Mouse (Mus musculus) spleen, adult 2 months (tissue): ENCODE data around the gene Bap1. TPM values are rescaled to one million over a fixed set of nuclear protein-coding genes. Genes with fewer than 3 reads are reported as not detected.
A peak's percentile ranks its signal among the peaks of the same experiment; 100 is the strongest.

Experiments
- DNase-seq, 2 experiments: peaks; one replicate each; pipeline versions ENCODE4 v3.0.0 to v3.0.0-alpha.2; 2012 to 2021; ENCODE audit warnings: low spot score in 2 of 2, low read depth in 1 of 2
- H3K27ac ChIP-seq: fragments of 200-500 bp; 2 replicates; pipeline ENCODE4 v1.5.1; 2012; ENCODE audit warnings: low read length, inconsistent platforms; ENCODE audit not compliant: insufficient read depth
- H3K27me3 ChIP-seq: fragments of 200-500 bp; 2 replicates; pipeline ENCODE4 v1.6.1; 2012; ENCODE audit warnings: mild to moderate bottlenecking, moderate library complexity, low read length, inconsistent platforms; ENCODE audit not compliant: control insufficient read depth, insufficient read depth
- H3K36me3 ChIP-seq: fragments of 200-500 bp; 2 replicates; pipeline ENCODE4 v1.6.1; 2012; ENCODE audit warnings: mild to moderate bottlenecking, low read length, inconsistent platforms; ENCODE audit not compliant: control insufficient read depth, insufficient read depth
- H3K4me1 ChIP-seq: fragments of 200-500 bp; 2 replicates; pipeline ENCODE4 v1.6.1; 2011; ENCODE audit warnings: inconsistent platforms; ENCODE audit not compliant: control insufficient read depth, insufficient read depth, insufficient read length
- H3K4me3 ChIP-seq: fragments of 200-500 bp; 2 replicates; pipeline ENCODE4 v1.5.1; 2011; ENCODE audit warnings: mild to moderate bottlenecking, inconsistent platforms; ENCODE audit not compliant: insufficient read depth, insufficient read length; ENCODE audit errors: extremely low read depth
- CTCF ChIP-seq: fragments of 200-500 bp; IDR thresholded peaks from 2 replicates; pipeline ENCODE4 v1.5.1; 2011; ENCODE audit warnings: mild to moderate bottlenecking, inconsistent platforms; ENCODE audit not compliant: insufficient read depth, insufficient read length, insufficient replicate concordance; ENCODE audit errors: extremely low read depth
- POLR2A ChIP-seq: fragments of 200-500 bp; IDR thresholded peaks from 2 replicates; pipeline ENCODE4 v1.6.1; 2011; ENCODE audit warnings: low read depth, low read length, inconsistent platforms
- WGBS: fragments of 180-500 bp; shearing (Covaris S2); methylation state at CpG from one replicate; pipeline ENCODE4 v1.1.7; 2018; 5-methylcytosine and 5-hydroxymethylcytosine counted together
- polyA plus RNA-seq: library from polyadenylated mRNA; depleted of rRNA; stranded (reverse); fragments of >200 nt; gene quantifications from 2 replicates; pipeline ENCODE4 v1.2.3, GENCODE M21; 2012; rRNA removed

Bap1 gene
- polyA plus RNA-seq = 31.8 and 40.6 TPM in 2 replicates

DNA sequence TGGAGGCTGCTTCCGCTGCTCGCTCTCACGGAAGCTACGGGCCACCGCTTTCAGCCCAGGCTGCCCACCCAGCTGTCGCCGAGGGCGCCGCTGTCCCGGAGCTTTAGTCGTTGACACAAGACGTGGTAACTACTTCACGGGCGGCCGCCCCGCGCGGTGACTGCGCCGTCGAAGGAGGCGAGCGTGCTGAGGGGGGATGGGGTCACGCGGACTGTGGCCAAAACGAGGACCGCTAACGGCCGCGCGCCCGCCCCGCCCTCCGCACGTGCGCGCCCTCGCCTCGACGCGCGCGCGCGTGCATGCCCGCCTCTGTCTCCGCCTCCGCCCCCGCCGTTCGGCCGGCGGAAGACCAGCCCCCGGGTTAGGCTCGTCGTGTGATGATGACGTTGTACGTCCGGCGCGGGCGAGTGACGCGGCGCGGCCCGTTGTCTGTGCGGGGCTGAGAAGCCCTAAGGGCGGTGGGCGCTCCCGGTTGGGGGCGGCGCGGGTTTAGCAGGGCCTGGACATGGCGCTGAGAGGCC is at the start of gene Bap1, which contains the start of gene Phf7:
TSS of gene Bap1 (plus strand) at position 367 of the 521 bp plus-strand sequence.
TSS of gene Phf7 (minus strand) at position 234 of the 521 bp plus-strand sequence.
- WGBS = under 1% methylated on average over 75 of the region's 75 CpGs
- Histone ChIP-seq H3K27ac (peak within 1 kb of the TSS; percentile 100), H3K4me1 (no peaks in the 10 kb centered on the region; the same call in 1 of the 2 replicates), H3K27me3 (no peaks in the 10 kb centered on the region), H3K36me3 (peaks cover 15% of the 10 kb centered on the region), H3K4me3 (peak within 1 kb of the TSS; percentile 87)
- TF ChIP-seq CTCF (no peak), POLR2A (peak; percentile 53)
- DNase-seq = peak; percentile 84 to 93

DNA sequence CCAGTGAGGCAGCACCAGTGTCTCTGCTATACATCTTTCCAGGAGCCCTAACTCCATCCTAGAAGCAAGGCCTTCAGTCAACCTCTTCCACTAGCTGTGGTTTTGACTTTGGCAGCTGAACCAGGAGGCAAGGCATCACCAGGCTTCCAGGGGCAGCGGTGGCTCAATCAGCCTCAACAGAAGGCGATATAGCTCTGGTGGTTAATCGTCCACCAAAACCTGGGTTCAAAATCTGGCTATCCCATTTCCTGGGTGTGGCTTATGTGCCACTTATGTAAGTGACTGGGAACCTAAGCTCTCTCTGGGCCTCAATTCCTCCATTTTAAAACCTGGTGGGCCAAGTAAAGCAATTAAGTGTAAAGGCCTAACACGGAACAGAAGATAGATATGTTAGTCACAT is 46.4 kb upstream of the Bap1 start:
- Histone ChIP-seq H3K4me3 (no peak overlapping the region), H3K27ac (0 out of 2 replicates have a peak overlapping the region, but pooled peaks have one; percentile 10), H3K27me3 (no peaks in the 10 kb centered on the region), H3K4me1 (peaks cover 2% of the 10 kb centered on the region; the same call in 1 of the 2 replicates), H3K36me3 (peaks cover 25% of the 10 kb centered on the region)
- TF ChIP-seq POLR2A (no peak), CTCF (no peak)
- WGBS = 74% methylated on average over 4 of the region's 4 CpGs
- DNase-seq = no peak

DNA sequence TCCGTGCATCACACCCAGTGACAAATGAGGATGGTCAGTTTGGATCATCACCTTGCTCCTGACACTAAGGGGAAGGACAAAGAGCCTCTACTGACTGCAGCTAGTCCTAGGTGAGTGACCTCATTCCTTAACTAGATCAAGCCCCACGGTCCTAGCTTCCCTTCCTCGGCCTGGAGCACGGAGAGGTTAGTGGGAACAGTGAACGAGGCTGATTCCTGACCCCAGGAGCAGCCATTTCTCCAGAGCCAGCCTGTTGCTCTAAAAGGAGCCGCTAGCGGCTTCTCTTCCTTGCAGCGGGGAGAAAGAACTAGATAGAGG is 46.0 kb upstream of the Bap1 start:
- Histone ChIP-seq H3K4me1 (peaks cover 2% of the 10 kb centered on the region; the same call in 1 of the 2 replicates), H3K4me3 (peak overlapping the region; percentile 83; the same call in 1 of the 2 replicates), H3K27me3 (no peaks in the 10 kb centered on the region), H3K27ac (no peak overlapping the region), H3K36me3 (peaks cover 23% of the 10 kb centered on the region)
- WGBS = 34% methylated on average over 8 of the region's 8 CpGs
- no peak for TF ChIP-seq CTCF
- TF ChIP-seq POLR2A = no peak
- DNase-seq = no peak

DNA sequence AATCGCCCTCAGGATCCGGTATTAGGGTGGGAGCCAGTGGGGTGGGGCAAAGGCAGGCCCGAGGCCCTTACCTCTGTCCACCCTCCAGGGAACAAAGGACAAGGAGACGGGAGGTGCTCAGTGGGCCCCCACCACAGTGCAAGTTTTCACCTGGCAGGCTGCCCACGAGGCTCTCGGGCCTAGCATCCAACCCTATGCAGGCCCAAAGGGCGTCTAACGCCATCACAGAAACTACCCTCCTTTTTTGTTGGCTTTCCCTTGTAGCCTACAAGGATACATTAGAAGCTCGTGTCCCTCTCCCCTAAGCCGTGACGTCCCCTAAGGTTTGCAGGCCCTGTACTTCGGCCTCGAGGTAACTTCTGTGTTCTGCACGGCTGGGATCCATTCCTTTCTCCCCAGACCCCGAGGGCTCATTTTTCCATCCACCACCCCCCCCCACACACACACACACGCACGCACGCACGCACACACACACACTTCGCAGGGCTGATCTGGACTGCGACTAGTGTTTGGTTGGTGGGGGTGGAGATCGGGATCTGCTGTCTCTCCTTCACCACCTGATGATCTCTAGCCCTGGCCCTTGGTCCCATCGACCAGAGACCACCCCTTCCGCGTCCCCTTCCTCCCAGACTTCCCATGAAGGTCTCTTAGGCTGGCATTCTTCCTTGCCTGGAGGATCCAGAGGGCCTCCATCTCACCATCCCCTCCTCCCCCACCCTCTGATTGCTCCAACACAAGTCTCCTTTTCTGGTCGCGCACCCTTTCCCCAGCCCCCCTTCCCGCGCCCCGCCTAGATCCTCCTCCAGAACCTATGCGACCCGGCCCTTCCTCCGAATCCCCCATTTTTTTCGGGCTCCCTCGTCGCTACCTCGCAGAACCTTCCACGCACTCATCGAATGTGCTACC is 45.4 kb upstream of the Bap1 start:
- Histone ChIP-seq H3K4me1 (peaks cover 2% of the 10 kb centered on the region; the same call in 1 of the 2 replicates), H3K27ac (peak overlapping the region; percentile 70), H3K27me3 (no peaks in the 10 kb centered on the region), H3K36me3 (peaks cover 19% of the 10 kb centered on the region), H3K4me3 (peak overlapping the region; percentile 83)
- no peak for TF ChIP-seq CTCF
- TF ChIP-seq POLR2A = no peak
- WGBS = 3% methylated on average over 39 of the region's 39 CpGs
- DNase-seq = peak in 1 of 2 experiments; percentile 16

- WGBS = under 1% methylated on average over 46 of the region's 48 CpGs
- Histone ChIP-seq H3K36me3 (peaks cover 15% of the 10 kb centered on the region), H3K27me3 (no peaks in the 10 kb centered on the region), H3K4me3 (peak overlapping the region; percentile 83), H3K27ac (peak overlapping the region; percentile 70), H3K4me1 (peaks cover 2% of the 10 kb centered on the region; the same call in 1 of the 2 replicates)
- DNase-seq = peak; percentile 84 to 95
- TF ChIP-seq POLR2A (peak; percentile 85), CTCF (no peak)
These were observed 44.7 kb upstream of the Bap1 start for GRCm38 (mm10) chr14:31206472-31206981.

DNA sequence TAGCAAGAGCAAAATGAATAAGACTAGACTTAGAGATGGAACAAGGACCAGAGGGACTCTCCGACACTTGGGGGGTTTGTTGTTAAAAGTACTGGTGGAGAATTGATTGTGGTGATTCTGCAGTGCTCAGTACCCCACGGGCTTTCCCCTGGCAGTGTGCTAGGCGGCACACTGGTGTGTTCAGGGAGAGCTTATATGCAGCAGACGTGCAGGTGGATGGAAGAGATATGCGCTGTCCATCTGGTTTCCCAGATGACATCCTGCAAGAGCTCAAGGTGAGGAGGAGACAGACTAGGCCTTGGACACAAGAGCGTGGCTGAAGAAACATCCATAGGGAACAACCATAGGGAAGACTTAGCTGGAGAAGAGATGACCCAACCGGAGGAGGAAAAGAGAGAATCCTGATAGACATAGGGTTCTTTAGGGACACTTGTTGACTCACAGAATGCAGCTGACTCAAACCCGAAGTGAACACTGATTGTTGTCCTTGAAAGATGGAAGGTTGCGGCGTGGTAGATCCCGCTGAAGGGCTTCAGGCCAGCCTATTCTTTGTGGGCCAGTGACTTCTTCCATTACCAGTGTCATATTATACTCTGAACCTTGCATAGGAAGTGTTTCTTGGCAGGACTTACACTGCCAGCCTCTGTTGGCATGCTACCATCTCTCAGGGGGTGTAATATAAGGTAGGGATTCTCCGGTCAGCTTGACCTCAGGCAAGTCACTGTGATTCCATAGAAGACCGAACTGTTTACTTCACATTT is 44.0 kb upstream of the Bap1 start:
- peak overlapping the region; percentile 76 for H3K4me3 ChIP-seq
- H3K27ac ChIP-seq = peak overlapping the region; percentile 4; the same call in 1 of the 2 replicates
- no peaks in the 10 kb centered on the region for H3K27me3 ChIP-seq
- H3K36me3 ChIP-seq = peaks cover 10% of the 10 kb centered on the region
- 73% methylated on average over 13 of the region's 13 CpGs for WGBS
- no peak for TF ChIP-seq POLR2A
- no peak for TF ChIP-seq CTCF
- peaks cover 2% of the 10 kb centered on the region; the same call in 1 of the 2 replicates for H3K4me1 ChIP-seq
- no peak for DNase-seq
